Mouse (Mus musculus) layer of hippocampus, adult 9-11 months (tissue): Measurements from ENCODE around the gene Arsk.
A peak's percentile ranks its signal among the peaks of the same experiment; 100 is the strongest.

Experiments used
- DNase-seq: peaks from one replicate; pipeline ENCODE4 v3.0.0; 2022

Gene Arsk

DNA sequence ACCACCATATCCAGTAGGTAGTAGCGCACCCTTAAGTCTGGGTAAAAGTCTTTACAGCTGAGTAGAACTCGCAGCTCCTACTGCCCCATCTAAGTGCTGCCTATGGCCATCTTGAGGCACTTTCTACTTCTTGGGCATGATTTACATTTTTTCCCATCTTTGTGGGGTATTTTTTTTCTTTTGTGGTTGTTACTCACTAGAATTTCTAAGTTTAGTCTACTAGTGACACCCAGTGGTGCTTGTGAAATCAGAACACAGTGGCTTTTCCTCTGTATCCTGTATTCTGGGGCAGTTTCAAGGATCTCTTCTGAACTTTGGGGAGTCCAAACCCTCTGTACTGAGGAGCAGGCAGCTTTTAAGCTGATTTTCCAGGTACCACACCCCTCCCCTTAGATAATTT, 76.7 kb downstream of the Arsk start:
- no peak for DNase-seq

DNA sequence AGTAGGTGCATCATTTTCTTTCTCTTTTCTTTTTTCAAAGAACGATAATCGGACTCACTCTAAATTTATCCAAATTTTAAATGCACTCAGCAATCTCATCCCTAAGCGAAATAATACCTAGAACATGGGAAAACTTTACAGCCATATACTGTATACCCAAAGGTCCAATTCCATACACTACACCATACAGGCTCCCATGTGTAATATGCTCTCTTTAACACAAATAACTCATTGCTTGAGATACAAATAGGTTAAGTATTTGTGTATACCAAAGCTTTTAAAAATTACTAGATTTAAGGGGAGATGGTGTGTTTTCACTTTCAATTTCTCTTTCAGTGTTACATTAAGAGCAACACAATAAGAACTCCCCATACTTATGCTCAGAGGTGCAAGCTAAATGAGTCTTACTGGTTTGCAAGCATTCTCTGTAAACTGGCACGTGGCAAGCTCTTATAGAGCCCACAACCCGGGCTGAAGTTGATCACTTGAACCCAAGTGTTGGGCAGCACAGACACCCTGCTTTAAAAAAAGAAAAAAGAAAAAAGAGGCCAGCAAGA, 79.5 kb downstream of the Arsk start:
- DNase-seq = no peak

GRCm38 (mm10) chr13:76017974-76018843, 80.3 kb downstream of the Arsk start, which contains the start of gene Rfesd:
Gene Rfesd, minus strand, starts transcription at chr13:76018719.
- peak; percentile 98 for DNase-seq

- no peak for DNase-seq
These were observed 81.0 kb downstream of the Arsk start for GRCm38 (mm10) chr13:76017465-76017864.

DNA sequence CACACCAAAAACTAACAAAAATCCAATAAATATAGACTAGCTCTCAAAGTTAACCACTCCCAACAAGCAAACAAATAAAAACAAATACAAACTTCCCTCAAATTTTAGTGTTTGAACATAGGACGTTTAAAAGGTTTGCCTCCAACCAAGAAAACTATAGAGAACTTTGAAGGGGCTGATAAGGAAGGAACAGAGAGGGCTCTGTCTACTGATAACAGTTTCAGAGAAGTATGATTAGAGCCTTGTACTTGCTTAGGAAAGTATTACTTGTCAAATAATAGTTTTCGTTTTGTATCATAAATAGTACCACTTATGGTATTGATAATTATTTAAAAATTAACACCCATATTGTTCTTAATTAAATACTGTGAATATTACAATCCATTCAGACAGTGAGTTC, 83.9 kb downstream of the Arsk start:
- no peak for DNase-seq
